Mouse (Mus musculus): ENCODE data around the gene Traf1.

DNA sequence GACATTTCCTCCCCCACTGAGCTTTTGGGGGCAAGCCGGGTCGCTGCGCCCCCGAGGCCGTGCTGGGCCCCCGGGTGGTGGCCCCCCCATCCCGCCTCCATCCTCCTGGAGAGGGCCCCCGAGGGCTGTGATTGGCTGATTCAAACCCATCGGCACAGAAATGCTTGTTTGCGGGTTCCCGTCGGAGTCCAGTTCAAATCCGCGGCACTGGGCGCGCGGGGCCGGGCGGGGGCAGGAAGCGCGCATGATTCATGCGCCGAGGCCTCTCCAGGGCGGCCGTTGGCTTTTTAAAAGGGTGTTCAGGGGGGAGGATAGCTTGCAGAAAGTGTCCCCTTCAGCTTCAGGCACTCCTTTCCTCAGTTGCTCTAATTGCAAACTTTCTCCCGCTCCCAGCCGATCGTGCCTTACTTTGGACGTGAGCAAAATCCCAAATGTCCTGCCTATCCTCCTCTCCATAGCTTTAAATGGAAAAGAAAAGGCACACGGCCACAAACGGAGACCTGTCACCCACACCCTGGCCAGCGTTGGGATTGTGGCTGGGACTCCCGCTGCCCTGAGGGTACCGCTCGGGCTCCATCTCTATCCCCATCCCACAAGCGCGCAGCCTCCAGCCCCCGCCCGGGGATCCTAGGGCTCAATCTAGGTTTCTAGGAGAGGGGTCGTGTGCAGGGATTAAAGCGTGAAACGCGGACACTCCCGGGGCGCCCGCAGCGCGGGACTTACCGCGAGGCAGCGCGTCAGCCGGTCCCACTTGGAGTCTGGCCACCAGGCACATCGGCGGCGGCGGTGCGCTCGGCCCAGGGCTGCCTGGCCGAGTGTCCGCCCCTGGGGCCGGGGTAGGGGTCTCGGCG lies 48.1 kb downstream of the Traf1 start, which contains the start of gene Phf19:
- TF ChIP-seq POLR2A (IDR thresholded peaks at IDR 0.05; ENCODE audit: extremely low read depth, insufficient read depth, low read length): no peak
- TF ChIP-seq CTCF (IDR thresholded peaks at IDR 0.05; ENCODE audit: low read depth, low read length): no peak
